Mouse (Mus musculus): Measurements from ENCODE around the gene Slc2a5. TPM values are rescaled to one million over a fixed set of nuclear protein-coding genes. Genes with fewer than 3 reads are reported as not detected.

Slc2a5 gene
- polyA plus RNA-seq (2015; fragmentation: Nextera tagmentation; extraction: Ambion mirVana): 2.2 and 2.5 TPM in 2 replicates

GRCm38 (mm10) chr4:150119055-150119454 lies at the start of gene Slc2a5:
Gene Slc2a5, plus strand, starts transcription at chr4:150119283.
- H3K36me3 ChIP-seq (ENCODE audit: insufficient read depth, low read length): no peaks in the 10 kb centered on the region
- peak within 1 kb of the TSS; percentile 40; the same call in 1 of the 2 replicates for H3K9ac ChIP-seq (replicated peaks; ENCODE audit: low read length)
- WGBS: under 1% methylated on average over 8 of the region's 15 CpGs
- H3K9me3 ChIP-seq (ENCODE audit: low read length): no peaks in the 10 kb centered on the region
- 0 out of 2 replicates have a peak within 1 kb of the TSS, but pooled peaks have one; percentile 7 for H3K27ac ChIP-seq (ENCODE audit: low read length)
- ATAC-seq (ENCODE audit: low FRiP score, low TSS enrichment): no peak
- H3K4me1 ChIP-seq (ENCODE audit: insufficient read depth, low read length): peaks cover 16% of the 10 kb centered on the region
- H3K4me2 ChIP-seq (replicated peaks; ENCODE audit: low read depth, low read length): peak within 1 kb of the TSS; percentile 52
- H3K27me3 ChIP-seq (ENCODE audit: insufficient read depth, low read length): no peaks in the 10 kb centered on the region
- peak within 1 kb of the TSS; percentile 21; the same call in 1 of the 2 replicates for H3K4me3 ChIP-seq (ENCODE audit: low read length)

DNA sequence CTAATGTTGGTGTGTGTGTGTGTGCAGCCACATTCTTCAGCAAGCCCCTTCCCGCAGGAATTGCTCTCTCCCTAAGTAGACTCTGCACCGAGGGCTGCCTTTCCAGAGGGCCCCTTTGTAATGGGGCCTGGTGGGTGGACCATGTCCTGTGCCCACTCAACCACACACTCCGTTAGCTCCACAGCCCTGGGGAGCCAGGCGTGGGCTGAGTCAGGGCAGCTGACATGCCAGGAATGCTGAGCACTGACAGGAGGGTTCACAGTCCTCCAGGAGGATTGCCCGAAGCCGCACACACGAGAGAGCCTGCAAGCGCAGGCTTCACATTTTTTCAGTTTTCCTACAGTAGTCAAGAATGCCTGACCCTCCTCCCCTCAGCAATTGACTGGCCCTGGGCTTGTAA lies 48.9 kb upstream of the Slc2a5 start:
- Histone ChIP-seq H3K27ac (ENCODE audit: low read length) (peak overlapping the region; percentile 68), H3K27me3 (ENCODE audit: insufficient read depth, low read length) (no peaks in the 10 kb centered on the region), H3K4me3 (ENCODE audit: low read length) (no peak overlapping the region), H3K36me3 (ENCODE audit: insufficient read depth, low read length) (no peaks in the 10 kb centered on the region), H3K4me1 (ENCODE audit: insufficient read depth, low read length) (peaks cover 17% of the 10 kb centered on the region), H3K9ac (replicated peaks; ENCODE audit: low read length) (no peak overlapping the region), H3K9me3 (ENCODE audit: low read length) (no peaks in the 10 kb centered on the region), H3K4me2 (replicated peaks; ENCODE audit: low read depth, low read length) (no peak overlapping the region)
- 14% methylated on average over 8 of the region's 8 CpGs for WGBS
- ATAC-seq (ENCODE audit: low FRiP score, low TSS enrichment): peak; percentile 93

DNA sequence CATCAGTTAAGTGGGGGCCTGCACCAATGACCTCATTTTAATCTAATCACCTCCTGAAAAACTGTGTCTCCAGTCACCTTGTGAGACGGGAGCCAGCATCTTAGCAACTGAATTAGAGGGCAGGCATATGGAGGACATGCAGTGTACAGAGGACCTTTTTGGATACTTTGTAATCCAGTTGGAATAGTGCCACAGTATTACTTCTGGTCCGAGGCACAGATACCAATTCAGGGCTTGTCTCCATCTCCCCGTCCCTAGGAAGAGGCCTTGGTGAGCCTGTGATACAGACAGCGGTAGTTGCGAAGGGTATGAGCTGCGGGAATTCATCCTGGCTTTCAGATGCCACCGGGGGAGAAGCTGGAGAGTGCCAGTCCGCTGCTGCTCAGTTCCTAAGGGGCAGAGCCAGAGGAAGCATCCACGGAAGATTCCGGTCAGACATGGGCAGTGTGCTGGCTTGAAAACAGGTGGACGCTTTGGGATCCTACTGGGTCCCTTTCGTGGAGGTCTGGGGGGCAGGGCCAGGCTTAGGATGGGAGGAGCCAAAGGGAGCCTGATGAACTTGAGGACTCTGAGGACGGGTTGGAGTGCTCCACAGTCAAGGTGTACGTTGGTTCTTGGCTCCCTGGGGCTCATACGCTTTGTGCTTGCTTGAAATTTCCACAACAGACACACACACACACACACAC lies 46.5 kb upstream of the Slc2a5 start:
- H3K9ac ChIP-seq (replicated peaks; ENCODE audit: low read length): no peak overlapping the region
- no peak overlapping the region for H3K27ac ChIP-seq (ENCODE audit: low read length)
- WGBS: 61% methylated on average over 15 of the region's 15 CpGs
- no peaks in the 10 kb centered on the region for H3K27me3 ChIP-seq (ENCODE audit: insufficient read depth, low read length)
- ATAC-seq (ENCODE audit: low FRiP score, low TSS enrichment): no peak
- H3K4me3 ChIP-seq (ENCODE audit: low read length): no peak overlapping the region
- no peaks in the 10 kb centered on the region for H3K9me3 ChIP-seq (ENCODE audit: low read length)
- no peak overlapping the region for H3K4me2 ChIP-seq (replicated peaks; ENCODE audit: low read depth, low read length)
- H3K4me1 ChIP-seq (ENCODE audit: insufficient read depth, low read length): peaks cover 17% of the 10 kb centered on the region
- H3K36me3 ChIP-seq (ENCODE audit: insufficient read depth, low read length): no peaks in the 10 kb centered on the region

DNA sequence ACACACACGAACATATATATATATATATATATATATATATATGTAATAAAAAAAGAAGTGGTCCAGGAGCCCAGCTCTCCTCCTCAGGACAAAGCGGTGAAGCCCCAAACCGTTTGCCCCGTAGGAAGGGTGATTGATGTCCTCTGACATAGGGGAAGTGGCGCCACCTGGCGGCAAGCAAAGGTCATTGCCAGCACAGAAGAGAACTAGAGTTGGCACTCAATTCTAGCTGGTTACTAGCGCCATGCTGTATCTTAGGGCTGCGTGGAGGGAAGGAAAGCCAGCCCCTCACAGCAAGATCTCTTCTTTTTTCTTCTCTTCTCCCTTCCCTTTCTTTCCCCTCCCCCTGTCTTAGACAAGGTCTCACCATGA lies 46.0 kb upstream of the Slc2a5 start:
- WGBS: 12% methylated on average over 8 of the region's 8 CpGs
- peaks cover 17% of the 10 kb centered on the region for H3K4me1 ChIP-seq (ENCODE audit: insufficient read depth, low read length)
- H3K27ac ChIP-seq (ENCODE audit: low read length): no peak overlapping the region
- H3K4me2 ChIP-seq (replicated peaks; ENCODE audit: low read depth, low read length): no peak overlapping the region
- no peak for ATAC-seq (ENCODE audit: low FRiP score, low TSS enrichment)
- H3K9ac ChIP-seq (replicated peaks; ENCODE audit: low read length): no peak overlapping the region
- H3K36me3 ChIP-seq (ENCODE audit: insufficient read depth, low read length): no peaks in the 10 kb centered on the region
- H3K27me3 ChIP-seq (ENCODE audit: insufficient read depth, low read length): no peaks in the 10 kb centered on the region
- no peak overlapping the region for H3K4me3 ChIP-seq (ENCODE audit: low read length)
- H3K9me3 ChIP-seq (ENCODE audit: low read length): no peaks in the 10 kb centered on the region

DNA sequence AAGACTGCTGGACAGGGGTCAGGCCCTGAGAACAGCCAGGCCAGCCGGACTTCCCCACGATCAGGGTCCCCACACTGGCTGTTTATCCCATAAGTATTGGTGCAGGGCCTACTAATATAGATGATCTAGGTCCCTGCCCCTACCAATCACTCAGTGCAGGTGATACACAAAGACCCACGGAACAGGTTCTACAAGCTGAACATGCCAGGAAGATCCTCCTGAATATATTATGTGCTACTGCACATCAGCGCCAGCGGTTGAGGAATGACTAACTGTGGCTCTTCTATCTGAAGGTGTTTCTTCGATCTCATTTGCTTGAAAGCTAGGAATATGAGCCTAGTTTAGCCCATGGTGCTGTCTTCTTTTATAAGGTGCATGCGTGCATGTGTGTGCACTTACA lies 43.7 kb upstream of the Slc2a5 start:
- no peak for ATAC-seq (ENCODE audit: low FRiP score, low TSS enrichment)
- no peaks in the 10 kb centered on the region for H3K36me3 ChIP-seq (ENCODE audit: insufficient read depth, low read length)

DNA sequence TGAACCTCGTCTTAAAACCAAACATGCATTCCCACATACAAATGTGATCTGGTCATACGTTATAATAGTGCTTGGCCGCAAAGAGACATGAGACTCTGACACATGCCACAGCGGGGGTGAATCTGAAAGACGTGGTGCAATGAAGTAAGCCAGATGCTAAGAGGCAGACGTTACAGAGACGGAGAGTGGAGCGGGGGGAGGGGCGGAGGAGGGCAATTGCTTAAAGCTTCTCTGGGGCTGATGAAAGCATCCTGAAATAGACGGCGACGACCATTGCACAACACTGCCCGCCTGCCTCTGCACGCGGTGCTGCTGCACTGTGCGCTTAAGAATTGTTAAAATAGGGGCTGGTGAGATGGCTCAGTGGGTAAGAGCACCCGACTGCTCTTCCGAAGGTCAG lies 42.9 kb upstream of the Slc2a5 start:
- WGBS: 41% methylated on average over 18 of the region's 18 CpGs
- Histone ChIP-seq H3K27ac (ENCODE audit: low read length) (no peak overlapping the region), H3K36me3 (ENCODE audit: insufficient read depth, low read length) (no peaks in the 10 kb centered on the region), H3K27me3 (ENCODE audit: insufficient read depth, low read length) (no peaks in the 10 kb centered on the region), H3K4me3 (ENCODE audit: low read length) (no peak overlapping the region), H3K4me2 (replicated peaks; ENCODE audit: low read depth, low read length) (no peak overlapping the region), H3K4me1 (ENCODE audit: insufficient read depth, low read length) (no peaks in the 10 kb centered on the region), H3K9ac (replicated peaks; ENCODE audit: low read length) (no peak overlapping the region), H3K9me3 (ENCODE audit: low read length) (no peaks in the 10 kb centered on the region)
- ATAC-seq (ENCODE audit: low FRiP score, low TSS enrichment): no peak

More for the DNA sequence above, 43.7 kb upstream of the Slc2a5 start:
- Histone ChIP-seq H3K9me3 (ENCODE audit: low read length) (no peaks in the 10 kb centered on the region), H3K27me3 (ENCODE audit: insufficient read depth, low read length) (no peaks in the 10 kb centered on the region), H3K4me2 (replicated peaks; ENCODE audit: low read depth, low read length) (no peak overlapping the region), H3K9ac (replicated peaks; ENCODE audit: low read length) (no peak overlapping the region), H3K4me3 (ENCODE audit: low read length) (no peak overlapping the region), H3K27ac (ENCODE audit: low read length) (no peak overlapping the region), H3K4me1 (ENCODE audit: insufficient read depth, low read length) (peaks cover 4% of the 10 kb centered on the region; the same call in 1 of the 2 replicates)
- WGBS: 83% methylated on average over 7 of the region's 7 CpGs

DNA sequence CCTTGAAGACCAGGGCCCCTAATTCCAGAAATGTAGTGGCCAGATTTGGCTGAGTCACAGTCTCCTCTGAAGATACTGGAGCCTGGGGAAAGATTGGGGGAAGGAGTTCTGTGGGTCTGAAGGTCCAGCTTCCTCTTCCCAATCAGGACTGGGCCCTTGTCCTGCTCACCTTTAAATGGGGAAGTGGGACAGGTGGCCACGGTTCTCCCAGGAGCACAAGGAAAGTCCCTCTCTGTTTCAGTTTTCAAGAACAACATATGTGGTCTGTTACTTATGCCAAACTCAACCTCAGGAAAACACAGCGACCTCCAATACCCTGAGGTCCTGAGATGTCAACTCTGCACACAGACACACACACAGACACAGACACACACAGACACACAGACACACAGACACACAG lies 40.4 kb upstream of the Slc2a5 start:
- Histone ChIP-seq H3K9ac (replicated peaks; ENCODE audit: low read length) (no peak overlapping the region), H3K4me3 (ENCODE audit: low read length) (no peak overlapping the region), H3K27ac (ENCODE audit: low read length) (no peak overlapping the region), H3K4me2 (replicated peaks; ENCODE audit: low read depth, low read length) (no peak overlapping the region), H3K36me3 (ENCODE audit: insufficient read depth, low read length) (no peaks in the 10 kb centered on the region), H3K27me3 (ENCODE audit: insufficient read depth, low read length) (no peaks in the 10 kb centered on the region), H3K9me3 (ENCODE audit: low read length) (no peaks in the 10 kb centered on the region), H3K4me1 (ENCODE audit: insufficient read depth, low read length) (no peaks in the 10 kb centered on the region)
- WGBS: 81% methylated on average over 2 of the region's 2 CpGs
- ATAC-seq (ENCODE audit: low FRiP score, low TSS enrichment): no peak

GRCm38 (mm10) chr4:150079244-150079643 lies 39.8 kb upstream of the Slc2a5 start:
- no peaks in the 10 kb centered on the region for H3K36me3 ChIP-seq (ENCODE audit: insufficient read depth, low read length)
- WGBS: 76% methylated on average over 7 of the region's 7 CpGs
- H3K27ac ChIP-seq (ENCODE audit: low read length): no peak overlapping the region
- ATAC-seq (ENCODE audit: low FRiP score, low TSS enrichment): no peak
- no peak overlapping the region for H3K9ac ChIP-seq (replicated peaks; ENCODE audit: low read length)
- H3K9me3 ChIP-seq (ENCODE audit: low read length): no peaks in the 10 kb centered on the region
- H3K4me3 ChIP-seq (ENCODE audit: low read length): no peak overlapping the region
- H3K4me2 ChIP-seq (replicated peaks; ENCODE audit: low read depth, low read length): no peak overlapping the region
- H3K4me1 ChIP-seq (ENCODE audit: insufficient read depth, low read length): no peaks in the 10 kb centered on the region
- H3K27me3 ChIP-seq (ENCODE audit: insufficient read depth, low read length): no peaks in the 10 kb centered on the region

- Histone ChIP-seq H3K27me3 (ENCODE audit: insufficient read depth, low read length) (no peaks in the 10 kb centered on the region), H3K4me1 (ENCODE audit: insufficient read depth, low read length) (no peaks in the 10 kb centered on the region), H3K9me3 (ENCODE audit: low read length) (no peaks in the 10 kb centered on the region), H3K27ac (ENCODE audit: low read length) (no peak overlapping the region), H3K36me3 (ENCODE audit: insufficient read depth, low read length) (no peaks in the 10 kb centered on the region), H3K9ac (replicated peaks; ENCODE audit: low read length) (no peak overlapping the region), H3K4me2 (replicated peaks; ENCODE audit: low read depth, low read length) (no peak overlapping the region), H3K4me3 (ENCODE audit: low read length) (no peak overlapping the region)
- WGBS: 79% methylated on average over 11 of the region's 11 CpGs
- ATAC-seq (ENCODE audit: low FRiP score, low TSS enrichment): no peak
These were observed 38.6 kb upstream of the Slc2a5 start for GRCm38 (mm10) chr4:150080330-150080967.

GRCm38 (mm10) chr4:150085366-150085765 lies 33.7 kb upstream of the Slc2a5 start:
- no peak for ATAC-seq (ENCODE audit: low FRiP score, low TSS enrichment)
- H3K36me3 ChIP-seq (ENCODE audit: insufficient read depth, low read length): no peaks in the 10 kb centered on the region
- H3K27ac ChIP-seq (ENCODE audit: low read length): no peak overlapping the region
- H3K27me3 ChIP-seq (ENCODE audit: insufficient read depth, low read length): no peaks in the 10 kb centered on the region; the same call in 1 of the 2 replicates
- WGBS: 85% methylated on average over 4 of the region's 4 CpGs
- H3K4me2 ChIP-seq (replicated peaks; ENCODE audit: low read depth, low read length): no peak overlapping the region
- no peak overlapping the region for H3K9ac ChIP-seq (replicated peaks; ENCODE audit: low read length)
- H3K4me1 ChIP-seq (ENCODE audit: insufficient read depth, low read length): peaks cover 10% of the 10 kb centered on the region
- H3K4me3 ChIP-seq (ENCODE audit: low read length): no peak overlapping the region
- no peaks in the 10 kb centered on the region for H3K9me3 ChIP-seq (ENCODE audit: low read length)

Data from kidney, embryonic 16.5 days (tissue).